Mouse (Mus musculus) bone marrow, adult 2 months (tissue): ENCODE data around the gene Gm11985.

Experiments
- CTCF ChIP-seq: fragments of 200-500 bp; IDR thresholded peaks from 2 replicates; pipeline ENCODE4 v1.5.1; 2011; ENCODE audit warnings: low read length, control low read depth; ENCODE audit not compliant: control insufficient read depth, insufficient read depth
- POLR2A ChIP-seq: fragments of 200-500 bp; IDR thresholded peaks from 2 replicates; pipeline ENCODE4 v1.6.1; 2011; ENCODE audit warnings: low read depth, mild to moderate bottlenecking, control low read depth, low read length, borderline replicate concordance; ENCODE audit not compliant: control insufficient read depth

DNA sequence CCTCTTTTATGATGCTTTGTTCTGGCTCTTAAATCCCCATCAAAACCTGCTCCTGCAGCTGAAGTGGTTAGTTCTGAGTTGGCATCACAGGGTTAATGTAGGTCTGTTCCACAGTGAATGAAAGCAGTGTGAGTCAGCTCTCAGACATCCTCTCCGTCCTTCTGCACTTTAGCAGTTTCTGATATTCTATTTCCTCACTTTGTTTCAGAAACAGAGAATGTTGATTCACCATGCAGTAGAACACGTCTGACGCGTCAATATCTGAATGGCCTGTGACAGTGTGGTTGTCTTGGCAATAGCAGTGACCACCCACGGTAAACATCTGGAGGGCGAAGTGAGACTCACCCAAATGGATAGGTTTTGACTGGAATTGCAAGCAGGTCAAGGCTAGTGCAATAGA, 49.3 kb upstream of the Gm11985 start:
- no peak for TF ChIP-seq POLR2A
- TF ChIP-seq CTCF, result no peak
